Mouse (Mus musculus) forebrain, embryonic 14.5 days (tissue): ENCODE measurements around the gene Zfhx3. TPM values are rescaled to one million over a fixed set of nuclear protein-coding genes. Genes with fewer than 3 reads are reported as not detected.

Experiments
- ATAC-seq: fragments of 200-750 bp; cut with Nextera tagmentation; 2 replicates; pipeline ENCODE4 v1.8.0; 2017; ENCODE audit warnings: mild to moderate bottlenecking, moderate library complexity
- DNase-seq: peaks from one replicate; pipeline ENCODE4 v3.0.0-alpha.2; 2015; ENCODE audit warnings: low spot score
- H3K27ac ChIP-seq: fragments of 300-500 bp; sonication (generic); 2 replicates; pipeline ENCODE4 v1.5.1; 2014; ENCODE audit warnings: low read depth, mild to moderate bottlenecking, control low read depth, low read length, moderate library complexity
- H3K27me3 ChIP-seq: fragments of 300-500 bp; sonication (generic); replicated peaks from 2 replicates; pipeline ENCODE4 v1.6.1; 2014; ENCODE audit warnings: low read length, control low read depth, mixed read lengths; ENCODE audit not compliant: control insufficient read depth, insufficient read depth
- H3K36me3 ChIP-seq: fragments of 300-500 bp; sonication (generic); 2 replicates; pipeline ENCODE4 v1.6.1; 2014; ENCODE audit warnings: low read length, control low read depth; ENCODE audit not compliant: control insufficient read depth, insufficient read depth
- H3K4me1 ChIP-seq: fragments of 300-500 bp; sonication (generic); 2 replicates; pipeline ENCODE4 v1.6.1; 2014; ENCODE audit warnings: antibody characterized with exemption, low read length, control low read depth; ENCODE audit not compliant: control insufficient read depth, insufficient read depth
- H3K4me2 ChIP-seq: fragments of 300-500 bp; sonication (generic); 2 replicates; pipeline ENCODE4 v1.6.1; 2014; ENCODE audit warnings: mild to moderate bottlenecking, control low read depth, low read length
- H3K4me3 ChIP-seq: fragments of 300-500 bp; sonication (generic); 2 replicates; pipeline ENCODE4 v1.5.1; 2014; ENCODE audit warnings: low read depth, low read length, control low read depth
- H3K9ac ChIP-seq: fragments of 300-500 bp; sonication (generic); 2 replicates; pipeline ENCODE4 v1.6.1; 2014; ENCODE audit warnings: mild to moderate bottlenecking, low read length, control low read depth, moderate library complexity
- H3K9me3 ChIP-seq: fragments of 300-500 bp; sonication (generic); replicated peaks from 2 replicates; pipeline ENCODE4 v1.6.1; 2016; ENCODE audit warnings: low read length, control low read depth, mixed read lengths; ENCODE audit not compliant: control insufficient read depth
- WGBS: fragments of 180-500 bp; shearing (Covaris S2); extraction: QIAGEN DNeasy Blood & Tissue Kit; methylation state at CpG from one replicate; pipeline ENCODE4 v1.1.7; 2014; 5-methylcytosine and 5-hydroxymethylcytosine counted together
- polyA plus RNA-seq: library from polyadenylated mRNA; unstranded; fragments of >200 nt; fragmentation: Nextera tagmentation; extraction: Ambion mirVana; gene quantifications from 2 replicates; pipeline ENCODE4 v1.2.1, GENCODE M21; 2014

Gene Zfhx3
- polyA plus RNA-seq, 1 experiment from 2014 or later = 11.7 TPM

DNA sequence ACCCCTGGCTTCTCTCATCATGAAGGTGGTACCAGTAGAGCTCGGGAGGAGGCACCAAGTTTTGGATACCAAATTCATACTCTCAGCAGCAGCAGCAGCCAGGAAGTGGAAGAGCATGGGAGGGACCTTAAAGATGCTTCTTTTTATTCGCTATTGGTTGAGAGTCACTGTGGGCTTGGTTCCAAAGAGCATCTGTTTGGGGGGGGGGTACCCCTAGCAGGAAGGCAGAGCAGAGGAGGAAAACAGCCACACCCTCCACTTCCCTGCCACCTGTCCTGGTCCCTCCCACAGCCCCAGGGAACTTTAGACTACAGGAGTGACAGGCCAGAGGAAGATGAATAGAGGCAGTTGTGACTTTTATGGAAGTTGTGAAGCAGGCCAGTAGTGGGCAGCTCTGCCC lies 904.9 kb downstream of the Zfhx3 start:
- Histone ChIP-seq H3K4me2 (no peak overlapping the region), H3K27me3 (no peaks in the 10 kb centered on the region), H3K4me1 (peaks cover 3% of the 10 kb centered on the region; the same call in 1 of the 2 replicates), H3K9ac (no peak overlapping the region), H3K4me3 (no peak overlapping the region), H3K36me3 (no peaks in the 10 kb centered on the region), H3K9me3 (no peaks in the 10 kb centered on the region), H3K27ac (no peak overlapping the region)
- ATAC-seq (no peak), DNase-seq (no peak)
- 77% methylated on average over 2 of the region's 2 CpGs for WGBS

DNA sequence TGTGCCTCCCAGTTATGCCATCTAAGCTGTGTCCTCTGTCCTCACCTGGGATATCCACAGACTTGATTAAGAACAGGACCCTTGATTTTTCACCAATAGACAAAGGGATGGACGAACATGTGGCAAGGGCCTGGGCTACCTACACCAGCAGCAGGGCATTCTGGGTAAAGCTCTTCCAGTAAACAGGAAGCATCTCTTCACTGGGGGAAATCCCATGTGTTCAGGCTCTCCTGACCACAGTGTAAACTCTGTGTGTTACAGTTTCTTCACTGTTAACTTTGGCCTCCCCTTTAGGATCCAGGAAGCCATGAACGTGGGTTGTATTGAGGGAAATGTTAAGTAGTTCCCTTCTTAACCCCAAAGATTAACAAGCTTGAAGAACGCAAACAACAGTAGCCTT lies 906.0 kb downstream of the Zfhx3 start:
- 70% methylated on average over 3 of the region's 3 CpGs for WGBS
- ATAC-seq = no peak

DNA sequence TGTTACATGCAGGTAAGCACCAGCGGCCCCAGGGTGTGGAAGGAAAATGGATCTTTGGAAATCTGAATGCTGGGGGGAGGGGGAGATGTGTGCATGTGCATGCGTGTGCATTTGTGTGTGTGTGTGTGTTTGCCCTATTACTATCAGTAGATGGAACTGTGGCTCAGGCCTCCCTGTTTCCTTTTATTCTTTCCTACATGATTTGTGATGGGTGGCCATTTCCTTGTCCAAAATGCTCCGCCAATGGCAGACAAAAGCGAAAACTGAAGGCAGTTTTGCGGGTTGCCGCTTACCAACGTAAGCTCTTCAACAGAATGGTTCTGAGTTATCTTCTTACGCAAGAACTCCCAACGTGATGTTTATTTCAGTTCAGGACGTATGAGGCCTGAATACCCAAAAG lies 910.6 kb downstream of the Zfhx3 start:
- DNase-seq = no peak
- Histone ChIP-seq H3K27me3 (0 out of 2 replicates have a peak, but pooled peaks cover 2% of the 10 kb centered on the region), H3K27ac (no peak overlapping the region)

More for the DNA sequence above, 906.0 kb downstream of the Zfhx3 start:
- Histone ChIP-seq H3K4me1 (peaks cover 3% of the 10 kb centered on the region; the same call in 1 of the 2 replicates), H3K27me3 (no peaks in the 10 kb centered on the region), H3K4me2 (no peak overlapping the region), H3K27ac (no peak overlapping the region), H3K9me3 (no peaks in the 10 kb centered on the region), H3K4me3 (no peak overlapping the region), H3K9ac (no peak overlapping the region), H3K36me3 (no peaks in the 10 kb centered on the region)
- DNase-seq = no peak

DNA sequence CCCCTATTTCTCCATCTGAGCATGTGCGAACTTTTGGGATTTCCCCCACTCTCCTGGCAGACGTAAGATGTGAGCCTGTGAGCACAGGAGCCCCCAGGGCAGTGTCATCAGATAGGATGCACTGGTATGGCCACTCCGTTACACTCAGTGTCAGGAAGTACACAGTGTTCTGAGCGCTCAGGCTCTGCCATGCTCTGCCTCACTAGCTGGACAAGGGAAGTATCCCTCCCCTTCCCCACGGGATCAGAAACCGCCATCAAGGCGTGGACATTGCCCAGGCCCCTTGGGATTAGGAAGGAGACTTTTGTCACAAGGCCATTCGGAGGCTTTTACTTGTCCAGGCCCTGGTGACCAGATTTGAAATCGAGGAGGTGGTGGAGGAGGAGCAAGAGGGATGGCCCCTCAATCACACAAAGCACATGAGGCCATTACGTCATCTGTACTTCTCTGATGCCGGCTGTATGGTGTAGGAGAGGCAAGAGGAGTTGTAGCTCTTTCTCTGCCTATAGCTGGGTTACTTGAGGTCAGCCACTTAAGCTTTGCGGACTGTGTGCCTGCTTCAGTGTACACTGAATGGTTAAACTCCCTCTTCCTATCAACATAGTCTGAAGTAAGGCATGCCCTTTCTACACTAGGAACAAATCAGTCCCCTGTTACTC lies 912.1 kb downstream of the Zfhx3 start:
- Histone ChIP-seq H3K27ac (no peak overlapping the region), H3K4me2 (no peak overlapping the region), H3K9ac (no peak overlapping the region), H3K9me3 (no peaks in the 10 kb centered on the region), H3K27me3 (0 out of 2 replicates have a peak, but pooled peaks cover 2% of the 10 kb centered on the region), H3K4me3 (no peak overlapping the region), H3K36me3 (no peaks in the 10 kb centered on the region), H3K4me1 (no peaks in the 10 kb centered on the region)
- WGBS = 63% methylated on average over 12 of the region's 12 CpGs
- ATAC-seq (no peak), DNase-seq (no peak)

More for the DNA sequence above, 910.6 kb downstream of the Zfhx3 start:
- no peak for ATAC-seq
- 90% methylated on average over 10 of the region's 10 CpGs for WGBS
- Histone ChIP-seq H3K9ac (no peak overlapping the region), H3K36me3 (no peaks in the 10 kb centered on the region), H3K4me1 (no peaks in the 10 kb centered on the region), H3K9me3 (no peaks in the 10 kb centered on the region), H3K4me2 (no peak overlapping the region), H3K4me3 (no peak overlapping the region)

DNA sequence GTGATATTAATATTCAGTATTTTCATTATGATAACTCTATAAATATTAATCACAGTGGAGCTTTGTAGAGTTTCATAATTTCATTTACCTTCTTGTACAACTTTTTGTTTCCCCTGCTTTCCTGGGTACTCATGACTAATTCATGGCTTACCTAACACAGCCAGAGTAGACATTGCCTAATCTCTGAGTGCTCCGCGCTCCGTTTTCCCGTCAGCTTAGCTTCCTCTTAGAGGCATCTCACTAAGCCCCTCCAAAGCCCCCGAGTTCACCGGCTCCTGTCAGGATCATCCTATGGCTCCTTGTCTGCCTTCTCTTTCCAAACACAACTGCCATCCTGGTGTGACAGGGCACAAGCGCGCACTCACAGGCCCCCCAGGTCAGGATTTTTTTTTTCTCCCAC lies 916.6 kb downstream of the Zfhx3 start:
- Histone ChIP-seq H3K4me2 (no peak overlapping the region), H3K9ac (no peak overlapping the region), H3K4me1 (peaks cover 4% of the 10 kb centered on the region; the same call in 1 of the 2 replicates), H3K27me3 (0 out of 2 replicates have a peak, but pooled peaks cover 2% of the 10 kb centered on the region), H3K4me3 (no peak overlapping the region), H3K36me3 (no peaks in the 10 kb centered on the region), H3K27ac (no peak overlapping the region), H3K9me3 (no peaks in the 10 kb centered on the region)
- WGBS = 74% methylated on average over 8 of the region's 8 CpGs
- DNase-seq (no peak), ATAC-seq (no peak)

DNA sequence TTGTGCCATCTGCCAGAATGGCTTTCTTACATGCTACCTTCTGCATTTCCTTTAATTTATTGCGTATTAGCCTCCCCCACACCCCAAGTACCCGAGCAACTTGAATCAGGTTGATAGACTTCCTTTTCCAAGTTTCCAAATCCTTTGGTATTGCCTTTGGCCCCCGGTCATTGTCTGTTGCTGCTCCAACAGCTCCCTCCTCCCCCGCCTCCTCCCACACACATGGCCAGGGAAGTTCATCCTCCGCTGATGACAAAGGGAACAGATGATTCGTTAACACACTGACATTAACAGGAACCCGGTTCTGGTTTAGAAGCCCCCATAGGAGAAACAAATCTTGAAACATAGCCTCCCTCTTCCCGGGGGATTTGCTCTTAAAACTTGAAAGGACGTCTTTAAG lies 917.5 kb downstream of the Zfhx3 start:
- Histone ChIP-seq H3K27me3 (0 out of 2 replicates have a peak, but pooled peaks cover 1% of the 10 kb centered on the region), H3K27ac (no peak overlapping the region), H3K36me3 (no peaks in the 10 kb centered on the region), H3K4me2 (no peak overlapping the region), H3K4me1 (peaks cover 4% of the 10 kb centered on the region; the same call in 1 of the 2 replicates), H3K4me3 (no peak overlapping the region), H3K9ac (no peak overlapping the region), H3K9me3 (no peaks in the 10 kb centered on the region)
- ATAC-seq = no peak
- no peak for DNase-seq
- 57% methylated on average over 9 of the region's 9 CpGs for WGBS

DNA sequence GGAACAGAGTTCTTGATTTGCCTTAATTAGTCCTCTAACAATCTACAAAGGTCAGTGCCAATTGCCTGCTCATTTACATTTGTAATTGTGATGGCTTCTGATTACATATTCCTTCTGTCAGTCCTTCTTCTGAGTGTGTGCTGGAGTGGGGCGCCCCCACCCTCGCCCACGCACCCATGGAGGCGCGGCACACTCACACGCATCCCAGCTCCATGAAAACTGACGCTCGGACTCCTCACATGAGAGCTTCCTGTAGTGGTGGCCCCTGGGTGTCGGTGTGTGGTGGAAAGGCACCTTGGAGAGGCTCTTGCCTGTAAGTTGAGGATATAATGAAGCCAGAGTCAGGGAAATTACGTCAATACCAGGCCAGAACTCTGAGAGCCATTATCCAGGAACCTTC lies 921.0 kb downstream of the Zfhx3 start:
- no peaks in the 10 kb centered on the region for H3K36me3 ChIP-seq
- ATAC-seq (peak; percentile 69), DNase-seq (peak; percentile 21)
- peaks cover 4% of the 10 kb centered on the region; the same call in 1 of the 2 replicates for H3K4me1 ChIP-seq
- H3K9ac ChIP-seq = no peak overlapping the region
- H3K4me3 ChIP-seq = no peak overlapping the region
- WGBS = 61% methylated on average over 10 of the region's 10 CpGs
- no peaks in the 10 kb centered on the region for H3K27me3 ChIP-seq
- no peaks in the 10 kb centered on the region for H3K9me3 ChIP-seq
- no peak overlapping the region for H3K4me2 ChIP-seq
- no peak overlapping the region for H3K27ac ChIP-seq

DNA sequence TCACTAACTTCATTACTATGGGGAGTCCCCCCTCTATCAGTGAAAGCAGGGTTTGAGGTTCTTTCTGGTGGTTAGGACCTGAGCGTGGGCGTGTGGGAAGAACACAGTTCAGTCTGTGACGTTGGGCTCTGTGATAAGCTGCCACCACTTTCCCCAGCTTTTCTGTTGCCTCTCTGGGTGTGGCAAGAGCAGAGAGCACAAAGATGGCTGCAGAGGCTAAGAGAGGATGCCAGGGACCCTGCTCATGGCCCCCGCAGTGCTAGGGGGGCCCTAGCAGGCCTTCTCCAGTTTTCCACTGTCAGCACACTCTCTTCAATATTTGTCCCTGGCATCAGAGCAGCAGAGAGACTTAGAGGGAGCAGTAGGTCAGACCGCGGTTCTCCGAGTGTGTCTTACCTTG lies 924.0 kb downstream of the Zfhx3 start:
- H3K4me2 ChIP-seq = no peak overlapping the region
- DNase-seq (no peak), ATAC-seq (no peak)
- peaks cover 4% of the 10 kb centered on the region; the same call in 1 of the 2 replicates for H3K4me1 ChIP-seq
- no peaks in the 10 kb centered on the region for H3K27me3 ChIP-seq
- 93% methylated on average over 7 of the region's 7 CpGs for WGBS
- H3K9me3 ChIP-seq = no peaks in the 10 kb centered on the region
- H3K4me3 ChIP-seq = no peak overlapping the region
- H3K36me3 ChIP-seq = no peaks in the 10 kb centered on the region
- H3K27ac ChIP-seq = no peak overlapping the region
- no peak overlapping the region for H3K9ac ChIP-seq

DNA sequence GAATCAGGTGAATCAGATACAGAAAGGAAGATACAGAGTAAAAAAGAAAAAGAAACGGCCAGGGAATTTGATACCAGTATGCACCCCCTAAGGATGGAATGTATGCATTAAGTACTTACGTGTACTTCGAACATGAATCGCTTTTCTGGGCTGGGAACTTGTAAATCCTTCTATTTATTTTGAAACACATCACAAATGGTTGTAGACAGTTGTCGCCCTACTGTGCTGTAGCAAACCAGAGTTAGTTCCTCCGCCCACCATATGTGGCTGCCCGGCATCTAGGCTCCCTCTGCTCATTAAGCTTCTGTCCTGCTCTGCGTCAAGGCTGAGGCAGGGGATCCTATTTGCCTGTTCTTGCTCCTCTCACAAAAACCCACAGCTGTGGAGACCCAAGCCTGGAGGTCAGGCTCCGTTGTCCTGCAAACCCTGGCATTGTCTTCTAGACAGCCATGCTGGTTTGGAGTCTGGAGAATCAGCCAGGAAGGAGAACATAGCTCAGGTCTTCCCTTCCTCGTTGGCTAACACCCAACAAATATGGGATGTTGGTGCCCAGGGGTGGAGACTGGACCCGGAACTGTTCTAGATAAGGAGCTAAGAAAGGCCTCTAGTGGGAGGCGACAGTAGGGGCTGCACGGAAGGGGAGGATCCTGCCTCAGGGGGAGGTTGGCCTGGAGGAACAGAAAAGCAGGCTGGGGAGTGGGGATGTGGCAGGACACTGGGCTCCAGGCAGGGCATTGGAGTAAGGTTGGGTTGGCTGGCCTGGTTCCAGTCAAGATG lies 925.2 kb downstream of the Zfhx3 start:
- H3K36me3 ChIP-seq = no peaks in the 10 kb centered on the region
- H3K9ac ChIP-seq = no peak overlapping the region
- no peak overlapping the region for H3K4me2 ChIP-seq
- H3K27ac ChIP-seq = no peak overlapping the region
- no peak overlapping the region for H3K4me3 ChIP-seq
- WGBS = 74% methylated on average over 13 of the region's 13 CpGs
- DNase-seq (no peak), ATAC-seq (no peak)
- peaks cover 4% of the 10 kb centered on the region; the same call in 1 of the 2 replicates for H3K4me1 ChIP-seq
- H3K27me3 ChIP-seq = no peaks in the 10 kb centered on the region
- H3K9me3 ChIP-seq = no peaks in the 10 kb centered on the region
